Mouse (Mus musculus) neutrophil, adult 5-6 weeks (primary cell): ENCODE data around the gene Jade2. TPM values are rescaled to one million over a fixed set of nuclear protein-coding genes. Genes with fewer than 3 reads are reported as not detected.
A peak's percentile ranks its signal among the peaks of the same experiment; 100 is the strongest.

Source experiments
- ATAC-seq: fragments of 151-379, 151-347 bp; 2 replicates; pipeline ENCODE4 v1.8.0; 2017; ENCODE audit warnings: mild to moderate bottlenecking, moderate TSS enrichment; ENCODE audit not compliant: insufficient number of reproducible peaks, poor library complexity, low FRiP score, severe bottlenecking; ENCODE audit errors: extremely low read depth
- total RNA-seq: library from RNA; stranded (forward); fragments of 200-1000 nt; gene quantifications from 2 replicates; pipeline ENCODE4 v1.2.3, GENCODE M21; 2017

Gene Jade2
- total RNA-seq, 1 experiment from 2014 or later: 36.9 TPM

- ATAC-seq: no peak
These were observed 1.1 kb upstream of the Jade2 start for GRCm38 (mm10) chr11:51858528-51859051.

GRCm38 (mm10) chr11:51857818-51858527 lies 520 bp upstream of the Jade2 start:
- peak; percentile 13; the same call in 1 of the 2 replicates for ATAC-seq

- ATAC-seq: peak; percentile 13; the same call in 1 of the 2 replicates
These were observed 805 bp downstream of the Jade2 start for GRCm38 (mm10) chr11:51856616-51857080.

- peak; percentile 14; the same call in 1 of the 2 replicates for ATAC-seq
These were observed 1.4 kb downstream of the Jade2 start for GRCm38 (mm10) chr11:51855818-51856615.

- peak; percentile 32; the same call in 1 of the 2 replicates for ATAC-seq
These were observed 2.3 kb downstream of the Jade2 start for GRCm38 (mm10) chr11:51854981-51855817.

GRCm38 (mm10) chr11:51852595-51852994 lies 4.9 kb downstream of the Jade2 start:
- no peak for ATAC-seq

GRCm38 (mm10) chr11:51852091-51852521 lies 5.3 kb downstream of the Jade2 start:
- no peak for ATAC-seq

GRCm38 (mm10) chr11:51850741-51851330 lies 6.6 kb downstream of the Jade2 start:
- no peak for ATAC-seq

- ATAC-seq: no peak
These were observed 9.1 kb downstream of the Jade2 start for GRCm38 (mm10) chr11:51848324-51848723.

- ATAC-seq: no peak
These were observed 9.6 kb downstream of the Jade2 start for GRCm38 (mm10) chr11:51847902-51848301.

- ATAC-seq: no peak
These were observed 11.2 kb downstream of the Jade2 start for GRCm38 (mm10) chr11:51845981-51846883.

GRCm38 (mm10) chr11:51844529-51845098 lies 12.8 kb downstream of the Jade2 start:
- no peak for ATAC-seq

- ATAC-seq: no peak
These were observed 13.6 kb downstream of the Jade2 start for GRCm38 (mm10) chr11:51843898-51844297.

- ATAC-seq: peak; percentile 57; the same call in 1 of the 2 replicates
These were observed 14.3 kb downstream of the Jade2 start for GRCm38 (mm10) chr11:51843168-51843567.

GRCm38 (mm10) chr11:51841149-51841548 lies 16.3 kb downstream of the Jade2 start:
- no peak for ATAC-seq

- no peak for ATAC-seq
These were observed 16.8 kb downstream of the Jade2 start for GRCm38 (mm10) chr11:51840657-51841056.

- ATAC-seq: no peak
These were observed 17.5 kb downstream of the Jade2 start for GRCm38 (mm10) chr11:51839973-51840372.
